Mouse (Mus musculus) gastrocnemius, adult 8-10 months (tissue): ENCODE measurements around the gene Usp6nl. TPM values are rescaled to one million over a fixed set of nuclear protein-coding genes. Genes with fewer than 3 reads are reported as not detected.

Experiments
- DNase-seq, 2 experiments: peaks; one replicate each; pipeline ENCODE4 v3.0.0; 2022; ENCODE audit warnings: low spot score in 2 of 2
- total RNA-seq, 4 experiments: library from RNA; stranded (reverse); gene quantifications; 2 replicates each; pipeline ENCODE4 v1.2.4; 2022

The Usp6nl gene
- total RNA-seq, 4 experiments from 2014 or later: 2.5 to 3.4 (median 2.8) TPM

DNA sequence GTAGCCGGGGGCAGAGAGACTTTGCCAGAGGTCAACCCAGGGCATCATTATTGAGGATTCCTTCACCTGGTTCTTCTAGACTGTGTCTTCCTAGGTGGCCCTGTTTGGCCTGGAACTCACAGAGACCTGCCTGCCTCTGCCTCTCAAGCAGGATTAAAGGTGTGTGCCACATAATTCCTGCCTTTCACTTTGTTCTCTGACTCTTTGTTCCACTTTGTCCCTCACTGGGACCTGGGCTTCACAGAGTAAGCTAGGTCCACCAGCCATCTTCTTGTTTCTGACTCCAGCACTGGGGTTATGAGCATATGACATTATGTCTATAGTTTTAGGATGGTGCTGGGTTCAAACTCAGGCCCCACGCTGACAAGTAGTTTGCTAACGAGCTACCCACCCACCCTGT lies 144.9 kb downstream of the Usp6nl start:
- DNase-seq: no peak

DNA sequence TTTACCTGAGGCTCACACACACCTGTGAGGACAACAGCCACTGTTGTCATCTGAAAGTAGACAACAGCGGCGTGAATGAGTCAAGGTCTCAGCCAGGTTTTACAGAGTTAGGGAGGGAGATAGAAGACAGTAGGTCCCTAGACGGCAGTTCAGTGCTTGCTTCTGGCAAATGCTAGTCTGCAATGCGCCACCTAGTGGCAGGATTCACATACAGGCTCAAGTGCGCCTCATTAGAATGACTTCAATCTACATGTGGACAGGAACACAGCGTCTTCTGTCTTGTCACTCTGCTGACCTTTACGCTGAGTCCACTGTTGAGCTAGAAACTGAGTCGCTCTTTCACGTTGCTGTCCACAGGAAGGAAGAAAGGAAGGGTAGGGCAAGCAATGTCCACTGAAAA lies 146.7 kb downstream of the Usp6nl start:
- DNase-seq: peak; percentile 26 to 35

DNA sequence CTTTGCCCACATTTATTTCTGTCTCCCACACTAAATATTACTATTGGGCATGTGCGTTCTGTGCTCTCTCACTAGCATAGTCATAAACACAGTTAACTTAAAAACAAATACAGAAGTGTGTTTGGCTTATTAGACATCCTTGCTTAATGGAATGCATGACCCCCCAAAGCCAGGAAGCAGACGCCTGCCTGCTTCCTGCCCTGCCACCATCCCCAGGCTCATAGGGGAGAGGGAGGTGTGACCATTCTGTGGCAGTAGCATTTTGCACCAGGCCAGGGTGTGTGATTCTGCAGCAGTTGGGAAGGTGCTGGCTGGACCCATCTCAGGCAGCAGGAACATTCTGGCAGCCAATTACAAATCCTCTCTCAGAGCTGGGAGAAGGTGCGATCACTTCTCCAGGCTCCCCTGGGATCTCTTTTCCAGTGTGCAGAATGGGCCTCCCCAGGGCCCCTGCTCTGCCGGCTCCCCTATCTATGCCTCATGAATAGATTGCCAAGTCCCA lies 148.7 kb downstream of the Usp6nl start:
- no peak for DNase-seq

DNA sequence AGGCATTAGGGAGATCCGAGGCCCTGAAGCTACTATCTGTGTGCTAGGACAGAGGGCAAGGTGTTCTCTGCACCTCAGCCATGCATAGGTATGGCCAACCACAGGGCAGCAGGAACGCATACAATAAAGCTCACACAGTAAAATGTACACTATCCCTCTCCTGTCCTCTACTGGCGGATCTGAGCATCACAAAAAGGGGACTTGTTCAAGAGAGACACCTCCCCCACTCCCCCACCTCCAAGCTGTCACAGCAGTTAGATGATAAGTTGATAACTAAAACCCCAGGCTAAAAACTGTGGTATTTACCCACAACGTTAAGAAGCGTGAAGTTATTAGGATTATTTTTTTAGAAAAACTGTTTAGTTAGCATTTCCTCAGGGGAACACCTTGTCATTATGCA lies 151.4 kb downstream of the Usp6nl start:
- no peak for DNase-seq

DNA sequence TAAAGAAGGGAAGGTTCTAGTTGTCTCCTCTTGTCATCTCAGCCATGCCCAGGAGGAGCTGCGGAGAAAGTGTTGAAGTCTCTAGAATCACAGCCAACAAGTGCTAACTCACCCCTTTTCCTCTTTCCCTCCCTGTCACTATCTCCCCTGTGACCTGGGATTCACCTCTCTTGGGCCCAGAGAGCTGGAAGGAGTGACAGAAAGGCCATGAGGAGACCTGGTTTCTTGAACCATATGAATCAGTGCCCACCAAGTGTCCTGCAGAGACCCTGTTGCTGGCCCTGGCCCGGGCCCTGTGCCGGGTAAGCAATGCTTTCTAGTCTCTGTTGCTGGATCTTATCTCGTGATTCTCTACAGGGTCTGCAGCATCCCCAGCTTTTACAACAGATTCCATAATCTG lies 155.4 kb downstream of the Usp6nl start:
- no peak for DNase-seq

DNA sequence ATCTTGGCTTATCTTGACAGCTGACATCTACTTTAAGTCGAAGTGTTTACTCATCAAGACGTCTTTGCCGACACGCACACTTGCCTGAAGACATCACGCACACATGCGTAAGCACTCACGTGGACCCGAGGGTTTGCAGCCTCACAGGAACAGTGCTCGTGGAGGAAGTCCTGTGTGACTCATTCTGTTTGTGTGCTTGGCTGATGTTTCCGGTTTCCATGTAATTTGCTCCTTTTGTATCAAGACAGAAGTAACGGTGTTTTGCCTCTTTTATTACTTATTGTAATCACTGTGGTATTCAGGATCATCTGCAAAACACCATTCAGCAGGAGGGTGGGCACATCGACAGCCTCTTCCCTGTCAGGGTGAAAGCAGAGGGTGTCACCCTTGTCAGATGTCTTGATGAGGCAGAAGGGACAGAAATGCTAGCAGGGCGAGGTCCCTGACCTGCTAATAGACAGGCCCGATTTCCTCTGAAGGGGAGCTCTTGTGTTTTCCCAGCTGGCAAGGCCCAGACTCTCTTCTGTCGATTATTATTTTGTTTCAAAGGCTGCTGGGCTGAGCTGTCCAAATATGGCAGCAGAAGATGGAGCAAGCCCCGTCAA lies 156.0 kb downstream of the Usp6nl start:
- DNase-seq: peak in 1 of 2 experiments; percentile 18

DNA sequence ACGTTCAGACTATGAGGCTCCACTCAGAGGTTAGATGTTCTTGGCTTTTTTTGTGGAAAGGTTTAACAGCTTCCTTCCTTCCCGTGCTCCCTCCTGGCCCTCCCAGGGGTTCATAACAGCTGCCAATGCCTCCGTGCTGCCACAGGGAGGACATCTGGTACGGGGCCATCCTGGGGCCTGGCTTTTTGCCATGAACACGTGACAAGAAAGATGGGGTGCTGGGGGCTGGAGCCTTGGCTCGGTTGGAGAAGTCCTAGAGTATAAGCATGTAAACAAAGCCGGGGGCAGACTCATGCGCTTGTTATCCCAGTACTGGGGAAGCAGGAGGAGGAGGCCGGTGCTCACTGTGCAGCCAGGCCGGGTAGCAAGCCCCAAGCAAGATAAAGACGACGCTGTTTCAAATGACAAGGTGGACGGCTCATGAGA lies 156.5 kb downstream of the Usp6nl start:
- DNase-seq: peak; percentile 36 to 43

DNA sequence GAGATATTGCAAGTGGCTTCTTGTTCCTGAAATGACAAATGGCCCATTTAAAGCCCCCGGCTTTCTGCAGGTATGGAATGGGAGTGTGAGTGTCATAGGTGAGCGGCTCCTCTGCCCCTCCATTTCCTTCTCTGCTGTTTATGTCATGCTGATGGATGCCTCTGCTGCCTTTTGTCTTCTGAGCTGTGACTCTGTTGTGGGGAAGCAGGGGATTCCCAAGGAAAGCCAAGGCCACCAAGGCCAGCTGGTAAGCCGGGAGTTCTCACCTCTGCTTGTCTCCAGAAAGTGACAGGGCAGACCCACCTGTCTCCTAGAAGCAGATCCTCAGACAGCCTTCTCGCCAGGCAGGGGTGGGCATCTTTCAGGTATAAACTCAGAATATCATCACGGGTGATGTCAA lies 157.2 kb downstream of the Usp6nl start:
- DNase-seq: no peak

DNA sequence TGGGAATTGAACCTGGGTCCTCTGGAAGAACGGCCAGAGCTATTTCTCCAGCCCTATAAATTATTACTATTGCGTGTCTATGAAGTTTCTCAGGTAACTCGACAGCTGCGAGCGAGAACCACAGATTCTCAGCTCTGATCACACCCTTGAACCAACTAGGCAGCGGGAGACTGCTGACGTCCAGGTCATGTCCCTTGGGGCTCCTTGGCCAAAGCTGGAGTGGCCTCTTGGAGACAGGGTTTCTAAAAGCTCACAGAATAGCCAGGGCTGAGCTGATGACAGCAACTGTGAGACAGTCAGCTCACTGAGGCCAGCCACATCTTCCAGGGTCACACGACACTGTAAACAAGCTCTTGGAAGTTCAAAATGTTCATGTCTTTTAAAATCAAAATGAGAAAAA lies 159.5 kb downstream of the Usp6nl start:
- DNase-seq: no peak

DNA sequence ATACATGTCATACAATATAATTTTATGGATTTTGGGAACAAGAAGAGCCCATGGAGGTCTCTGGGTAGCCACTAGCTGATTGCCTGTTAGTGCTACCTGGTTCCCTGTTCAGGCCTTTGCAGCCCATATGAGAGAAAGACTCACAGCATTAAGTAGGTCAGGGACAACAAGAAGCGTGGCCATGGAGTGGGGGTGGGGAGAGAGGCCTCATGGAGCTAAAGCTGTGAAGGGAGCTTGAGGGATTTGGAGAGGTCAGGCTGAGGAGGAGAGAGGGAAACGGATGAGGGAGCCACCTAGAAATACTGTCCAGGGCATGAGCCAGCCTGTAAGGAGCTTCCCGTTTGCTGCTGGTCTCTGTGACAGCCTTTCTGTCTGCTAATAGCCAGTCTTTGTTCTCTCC lies 159.9 kb downstream of the Usp6nl start:
- no peak for DNase-seq

DNA sequence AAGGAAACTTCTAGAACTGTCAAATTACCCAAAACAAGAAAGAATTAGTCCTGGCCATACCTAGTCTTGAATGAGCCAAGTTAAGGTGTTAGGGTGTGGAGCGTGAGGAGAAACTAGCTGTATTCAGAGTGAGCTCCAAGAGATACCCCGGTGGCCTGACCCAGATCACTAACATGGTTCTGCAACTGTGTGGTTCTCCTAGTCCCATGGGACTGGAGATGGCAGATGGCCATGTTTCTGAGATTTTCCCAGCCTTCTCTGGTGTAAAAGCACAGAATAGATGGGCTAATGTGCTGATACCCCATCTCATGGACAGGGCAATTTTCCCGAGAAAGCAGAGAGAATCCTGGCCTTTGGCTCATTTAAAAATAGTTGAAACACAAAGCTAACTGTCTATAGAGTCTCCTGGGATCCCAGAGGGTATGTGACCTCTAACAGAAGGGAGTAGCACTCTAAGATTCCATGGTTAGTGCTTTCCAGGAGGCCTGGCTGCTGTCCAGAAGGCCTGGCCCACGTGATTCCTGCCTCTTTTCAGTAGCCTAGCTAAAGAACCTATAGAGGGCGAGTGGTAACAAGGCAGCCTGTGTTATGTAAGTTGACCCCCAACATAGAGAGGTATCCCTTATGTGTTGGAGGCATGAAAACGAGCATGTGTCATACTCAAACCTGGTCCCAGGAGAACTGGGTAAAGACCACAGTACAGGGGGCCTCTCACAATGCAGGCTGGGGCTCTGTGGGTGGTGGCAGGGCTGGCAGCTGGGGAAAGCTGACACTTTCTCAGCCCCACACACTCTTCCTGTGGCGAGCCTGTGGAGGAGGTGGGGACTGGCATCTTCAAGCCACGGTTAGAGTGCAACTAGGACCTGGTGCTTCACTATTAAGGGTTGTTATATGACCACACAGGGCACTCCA lies 160.9 kb downstream of the Usp6nl start:
- peak; percentile 25 to 35 for DNase-seq

DNA sequence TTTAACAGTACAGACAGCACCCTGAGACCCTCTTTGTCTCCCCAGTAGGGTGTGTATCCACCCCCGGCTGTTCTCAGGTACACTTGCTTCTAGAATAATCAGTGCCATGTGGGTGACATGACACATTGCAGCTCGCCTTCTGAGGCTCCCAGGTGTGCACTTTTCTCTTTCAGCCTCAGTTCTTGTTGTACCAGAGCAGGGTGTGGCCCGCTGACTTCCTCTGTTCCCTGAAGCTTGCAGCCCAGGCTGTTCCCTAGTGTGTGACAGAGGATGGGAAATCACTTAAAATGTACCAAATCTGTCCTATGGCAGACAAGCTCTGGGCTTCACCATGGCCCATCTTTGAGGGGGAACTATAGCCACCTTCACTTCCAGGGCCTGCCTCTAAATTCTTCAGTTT lies 161.7 kb downstream of the Usp6nl start:
- DNase-seq: no peak

DNA sequence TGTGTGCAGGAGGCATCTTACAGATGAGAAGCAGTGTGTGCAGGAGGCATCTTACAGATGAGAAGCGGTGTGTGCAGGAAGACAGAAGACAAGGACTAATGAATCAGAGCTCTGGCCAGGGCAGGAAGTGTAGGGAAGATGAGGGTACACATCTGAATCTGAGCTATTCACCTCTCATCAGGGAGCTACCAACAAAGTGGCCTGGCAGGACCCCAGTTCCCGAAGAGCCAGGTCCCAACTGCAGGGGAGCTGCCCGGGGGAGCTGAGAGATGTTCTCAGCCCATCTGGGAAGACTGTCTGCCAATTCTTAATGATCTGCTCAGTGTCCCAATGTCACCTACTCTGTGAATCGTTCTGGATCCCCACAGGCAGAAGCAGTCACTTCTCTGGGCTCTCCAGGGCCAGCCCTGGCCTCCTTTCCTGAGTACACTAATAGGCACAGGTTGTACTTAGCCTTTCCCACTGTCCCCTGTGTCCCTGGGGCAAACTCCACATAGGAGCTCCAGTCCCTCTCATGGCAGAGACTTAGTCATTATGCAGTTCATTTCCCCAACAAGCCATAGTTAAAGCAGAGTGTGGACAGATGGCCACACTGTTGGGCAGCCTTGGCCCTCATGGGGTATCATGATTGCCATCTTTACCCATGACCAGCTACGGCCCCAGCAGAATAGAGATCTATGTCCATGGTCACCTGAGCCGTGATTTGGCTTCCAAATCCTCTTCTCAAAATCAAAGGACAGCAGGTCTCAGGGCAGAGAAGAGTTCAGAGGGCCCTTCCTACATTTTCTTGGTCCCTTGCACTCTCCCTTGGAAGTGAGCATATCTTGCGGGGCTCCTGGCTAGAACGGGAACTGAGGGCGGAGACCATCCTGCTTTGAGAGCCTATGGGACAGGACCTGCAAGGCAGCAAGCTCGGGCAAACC lies 165.4 kb downstream of the Usp6nl start:
- no peak for DNase-seq

DNA sequence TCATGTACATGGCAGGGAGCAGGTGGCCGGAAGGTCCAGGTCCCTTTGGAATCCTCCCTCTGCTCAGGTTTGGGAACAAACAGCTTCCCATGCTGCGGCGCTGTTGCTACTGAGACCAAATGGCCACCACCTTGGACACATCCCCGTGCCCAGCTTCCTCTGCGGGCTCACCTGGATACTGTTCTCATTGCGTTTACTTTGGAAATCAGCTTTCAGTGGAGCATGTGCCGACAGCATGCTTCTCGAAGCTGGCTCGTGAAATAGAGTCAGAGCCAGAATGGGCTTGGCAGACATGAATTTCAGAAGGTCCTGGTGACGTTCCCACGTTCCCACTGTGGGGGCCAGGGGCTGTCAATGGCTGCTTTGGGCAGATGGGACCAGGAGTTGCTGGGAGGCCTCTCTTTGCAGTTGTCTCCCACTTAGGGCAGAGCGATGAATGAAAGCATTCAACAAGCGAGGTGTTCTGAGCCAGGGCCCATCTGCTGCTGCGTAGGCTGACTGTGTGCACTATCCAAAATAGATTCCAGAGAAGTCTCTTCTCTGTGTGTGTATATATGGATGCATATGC lies 166.1 kb downstream of the Usp6nl start:
- no peak for DNase-seq

DNA sequence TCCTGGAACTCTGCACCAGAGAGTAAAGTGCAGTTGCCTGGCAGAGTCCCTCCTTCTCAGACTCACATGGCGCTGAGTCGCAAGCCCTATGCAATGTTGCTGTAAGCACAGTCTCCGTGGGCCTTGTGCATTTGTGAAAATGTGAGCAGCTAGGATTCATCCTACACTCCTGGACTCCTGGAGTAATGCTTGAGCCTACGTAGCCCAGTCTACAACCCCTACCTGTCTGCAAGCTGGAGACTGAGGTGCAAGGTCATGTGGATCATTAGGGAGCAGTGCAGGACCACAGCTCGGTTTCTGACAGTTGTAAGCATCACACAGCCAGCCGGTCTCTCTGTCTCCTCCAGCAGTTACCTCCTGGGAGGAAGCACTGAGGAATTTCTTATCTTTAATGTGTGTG lies 167.6 kb downstream of the Usp6nl start:
- DNase-seq: no peak

DNA sequence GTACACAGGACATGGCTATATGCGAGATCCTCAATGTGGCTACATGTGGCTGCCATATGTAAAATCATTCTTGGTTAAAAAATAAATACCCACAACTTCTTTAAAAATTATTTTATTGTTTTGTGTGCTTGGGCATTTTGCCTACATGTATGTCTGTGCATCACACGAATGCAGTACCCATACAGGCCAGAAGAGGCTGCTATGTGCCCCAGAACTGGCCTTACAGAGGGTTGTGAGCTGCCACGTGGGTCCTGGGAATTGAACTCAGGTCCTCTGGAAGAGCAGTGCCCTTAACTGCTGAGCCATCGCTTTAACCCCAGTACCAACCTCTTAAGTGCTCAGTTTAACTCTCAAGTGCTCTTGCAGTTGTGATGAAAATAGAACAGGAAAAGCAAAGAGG lies 168.4 kb downstream of the Usp6nl start:
- no peak for DNase-seq

DNA sequence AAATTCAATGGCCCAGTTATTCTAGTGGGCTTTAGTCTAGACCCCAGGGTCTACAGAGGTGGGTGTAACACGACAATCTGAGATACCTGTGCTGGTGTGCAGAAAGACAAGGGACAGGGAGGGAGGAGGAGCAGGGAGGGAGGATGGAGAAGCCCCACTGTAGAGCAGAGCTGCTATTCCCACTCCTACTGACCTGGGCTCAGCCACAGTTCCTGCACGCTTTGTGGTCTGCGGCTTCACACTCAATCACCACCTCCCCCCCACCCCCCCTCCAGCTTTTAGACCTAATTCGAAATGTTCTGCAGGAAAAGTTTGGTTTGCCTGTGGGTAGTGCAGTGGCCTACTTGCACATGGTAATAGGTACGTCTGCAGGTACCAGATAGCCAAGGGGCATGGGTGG lies 171.4 kb downstream of the Usp6nl start:
- DNase-seq: no peak
